Mouse (Mus musculus) liver, adult 2 months (tissue): Measurements from ENCODE around the gene Gm44805. TPM values are rescaled to one million over a fixed set of nuclear protein-coding genes. Genes with fewer than 3 reads are reported as not detected.

Source experiments
- DNase-seq: peaks from one replicate; pipeline ENCODE4 v3.0.0-alpha.2; 2011; ENCODE audit warnings: low read depth, low spot score; ENCODE audit errors: extremely low read depth
- H3K27ac ChIP-seq: fragments of 200-500 bp; replicated peaks from 2 replicates; pipeline ENCODE4 v1.5.1; 2012; ENCODE audit warnings: low read depth, mild to moderate bottlenecking, control low read depth, inconsistent platforms, low read length; ENCODE audit not compliant: insufficient read depth
- H3K27me3 ChIP-seq: fragments of 200-500 bp; 2 replicates; pipeline ENCODE4 v1.6.1; 2012; ENCODE audit warnings: mild to moderate bottlenecking, moderate library complexity, low read length, inconsistent platforms; ENCODE audit not compliant: control insufficient read depth, insufficient read depth
- H3K36me3 ChIP-seq: fragments of 200-500 bp; 2 replicates; pipeline ENCODE4 v1.6.1; 2012; ENCODE audit warnings: low read length, inconsistent platforms; ENCODE audit not compliant: control insufficient read depth, insufficient read depth
- H3K4me1 ChIP-seq: fragments of 200-500 bp; 2 replicates; pipeline ENCODE4 v1.6.1; 2011; ENCODE audit warnings: low read length; ENCODE audit not compliant: control insufficient read depth, insufficient read depth
- H3K4me3 ChIP-seq: fragments of 200-500 bp; 2 replicates; pipeline ENCODE4 v1.5.1; 2011; ENCODE audit warnings: low read depth, mild to moderate bottlenecking, control low read depth, low read length, moderate library complexity; ENCODE audit not compliant: insufficient read depth
- H3K79me2 ChIP-seq: fragments of 200-500 bp; 2 replicates; pipeline ENCODE4 v1.6.1; 2012; ENCODE audit warnings: inconsistent platforms, mild to moderate bottlenecking, low read length, moderate library complexity; ENCODE audit not compliant: control insufficient read depth, insufficient read depth
- H3K9ac ChIP-seq: fragments of 200-500 bp; 2 replicates; pipeline ENCODE4 v1.6.1; 2012; ENCODE audit warnings: low read depth, mild to moderate bottlenecking, control low read depth, inconsistent platforms, low read length
- CTCF ChIP-seq: fragments of 200-500 bp; IDR thresholded peaks from 2 replicates; pipeline ENCODE4 v1.5.1; 2011; ENCODE audit warnings: low read depth, low read length, control low read depth
- POLR2A ChIP-seq: fragments of 200-500 bp; IDR thresholded peaks from 2 replicates; pipeline ENCODE4 v1.6.1; 2011; ENCODE audit warnings: low read length, control low read depth; ENCODE audit not compliant: insufficient read depth; ENCODE audit errors: extremely low read depth
- WGBS: fragments of 180-500 bp; shearing (Covaris S2); methylation state at CpG from one replicate; pipeline ENCODE4 v1.1.7; 2018; 5-methylcytosine and 5-hydroxymethylcytosine counted together
- polyA plus RNA-seq: library from polyadenylated mRNA; depleted of rRNA; stranded (reverse); fragments of >200 nt; gene quantifications from 2 replicates; pipeline ENCODE4 v1.2.3, GENCODE M21; 2012
- total RNA-seq: library from RNA; depleted of rRNA; stranded (reverse); fragments of >200 nt; gene quantifications from 2 replicates; pipeline ENCODE4 v1.2.3, GENCODE M21; 2014

Gm44805 gene
- total and polyA plus RNA-seq, 2 experiments = 38.2 to 86.3 TPM

DNA sequence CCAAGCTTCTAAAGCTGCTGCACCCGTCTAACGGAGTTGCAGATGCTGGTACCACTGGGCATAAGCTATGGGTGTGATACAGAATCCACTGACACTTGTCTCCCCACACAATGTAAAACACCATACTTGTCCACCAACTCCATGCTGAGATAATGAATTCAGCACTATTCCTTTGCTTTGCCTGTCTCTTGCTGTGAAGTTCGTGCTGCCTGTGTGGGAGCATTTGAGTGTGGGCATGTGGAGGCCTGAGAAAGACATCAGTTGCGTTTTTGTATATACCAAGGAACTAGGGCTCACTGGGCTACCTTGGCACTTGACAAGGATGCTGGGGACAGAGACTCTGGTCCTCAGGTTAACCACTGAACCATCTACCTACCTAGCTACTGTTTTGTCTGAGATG lies 40.0 kb downstream of the Gm44805 start:
- no peak for DNase-seq
- no peak overlapping the region for H3K27ac ChIP-seq
- WGBS = 96% methylated on average over 4 of the region's 4 CpGs
- H3K4me1 ChIP-seq = no peaks in the 10 kb centered on the region
- H3K36me3 ChIP-seq = peaks cover 20% of the 10 kb centered on the region
- H3K4me3 ChIP-seq = no peak overlapping the region
- H3K79me2 ChIP-seq = no peaks in the 10 kb centered on the region
- H3K27me3 ChIP-seq = no peaks in the 10 kb centered on the region
- H3K9ac ChIP-seq = no peak overlapping the region
- TF ChIP-seq POLR2A = no peak
- no peak for TF ChIP-seq CTCF

DNA sequence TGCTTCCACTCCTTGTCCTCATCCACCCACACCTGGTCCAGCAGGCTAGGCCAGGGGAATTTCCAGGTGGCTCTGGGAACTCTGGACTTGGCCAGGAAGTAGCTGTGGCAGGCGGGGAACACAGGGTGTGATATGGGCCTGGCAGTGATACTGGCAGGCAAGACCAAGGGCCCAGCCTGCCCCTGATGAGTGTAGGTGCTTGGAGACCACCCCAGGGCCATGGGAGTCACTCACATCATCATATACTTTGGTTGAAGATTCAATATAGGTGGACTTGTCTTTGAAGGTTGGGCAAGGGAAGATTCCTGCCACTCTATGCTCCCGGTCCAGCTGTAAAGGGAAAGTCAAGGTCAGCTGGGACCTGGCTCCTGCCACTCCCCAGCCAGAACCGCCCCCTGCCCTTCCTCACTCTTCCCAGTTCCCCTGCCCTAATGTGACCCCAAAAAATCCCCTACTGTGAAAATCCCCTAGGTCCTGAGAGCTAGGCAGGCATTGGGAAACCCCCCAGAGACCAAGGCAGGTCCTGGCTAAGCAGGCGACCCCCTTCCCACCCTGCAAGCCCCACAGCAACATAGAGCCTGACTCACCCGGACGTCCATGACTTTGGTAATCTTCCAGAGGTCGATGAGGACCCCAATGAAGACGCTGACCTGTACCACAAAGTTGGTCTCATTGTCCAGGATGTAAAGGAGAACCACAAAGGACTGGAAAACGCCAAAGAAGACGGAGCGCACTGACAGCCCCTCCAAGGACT lies 46.0 kb downstream of the Gm44805 start:
- H3K4me1 ChIP-seq = no peaks in the 10 kb centered on the region
- no peak for DNase-seq
- no peaks in the 10 kb centered on the region for H3K79me2 ChIP-seq
- no peak for TF ChIP-seq POLR2A
- no peak for TF ChIP-seq CTCF
- no peaks in the 10 kb centered on the region for H3K27me3 ChIP-seq
- H3K9ac ChIP-seq = no peak overlapping the region
- no peak overlapping the region for H3K27ac ChIP-seq
- no peak overlapping the region for H3K4me3 ChIP-seq
- 78% methylated on average over 11 of the region's 11 CpGs for WGBS
- H3K36me3 ChIP-seq = peaks cover 5% of the 10 kb centered on the region

DNA sequence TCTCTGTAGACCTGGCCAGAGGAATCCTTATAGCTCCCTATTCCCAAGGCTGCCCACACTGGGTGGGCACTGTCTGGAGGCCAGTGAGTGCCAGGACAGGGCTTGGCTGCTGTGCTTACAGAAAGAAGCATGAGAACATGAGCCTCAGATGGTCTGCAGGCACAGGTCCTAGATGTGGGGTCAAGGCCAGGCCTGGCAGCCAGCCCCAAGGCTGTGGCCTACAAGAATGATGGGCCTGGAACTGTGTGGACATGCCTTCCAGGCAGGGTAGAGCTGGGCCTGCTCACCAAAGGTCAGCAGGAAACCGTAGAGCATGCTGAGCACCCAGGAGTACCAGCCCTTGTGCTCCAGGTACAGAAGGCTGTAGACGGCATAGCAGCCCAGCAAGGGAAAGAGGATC lies 46.6 kb downstream of the Gm44805 start:
- Histone ChIP-seq H3K79me2 (no peaks in the 10 kb centered on the region), H3K27ac (no peak overlapping the region), H3K9ac (no peak overlapping the region), H3K4me3 (no peak overlapping the region), H3K27me3 (no peaks in the 10 kb centered on the region), H3K4me1 (no peaks in the 10 kb centered on the region), H3K36me3 (peaks cover 5% of the 10 kb centered on the region)
- no peak for DNase-seq
- TF ChIP-seq POLR2A (no peak), CTCF (no peak)
- 84% methylated on average over 2 of the region's 2 CpGs for WGBS

- DNase-seq = no peak
- Histone ChIP-seq H3K9ac (no peak overlapping the region), H3K27ac (no peak overlapping the region), H3K4me1 (no peaks in the 10 kb centered on the region), H3K36me3 (peaks cover 5% of the 10 kb centered on the region), H3K4me3 (no peak overlapping the region), H3K27me3 (no peaks in the 10 kb centered on the region), H3K79me2 (no peaks in the 10 kb centered on the region)
- 95% methylated on average over 15 of the region's 15 CpGs for WGBS
- no peak for TF ChIP-seq POLR2A
- no peak for TF ChIP-seq CTCF
Observed at GRCm38 (mm10) chr7:19633855-19634254, 47.4 kb downstream of the Gm44805 start.

DNA sequence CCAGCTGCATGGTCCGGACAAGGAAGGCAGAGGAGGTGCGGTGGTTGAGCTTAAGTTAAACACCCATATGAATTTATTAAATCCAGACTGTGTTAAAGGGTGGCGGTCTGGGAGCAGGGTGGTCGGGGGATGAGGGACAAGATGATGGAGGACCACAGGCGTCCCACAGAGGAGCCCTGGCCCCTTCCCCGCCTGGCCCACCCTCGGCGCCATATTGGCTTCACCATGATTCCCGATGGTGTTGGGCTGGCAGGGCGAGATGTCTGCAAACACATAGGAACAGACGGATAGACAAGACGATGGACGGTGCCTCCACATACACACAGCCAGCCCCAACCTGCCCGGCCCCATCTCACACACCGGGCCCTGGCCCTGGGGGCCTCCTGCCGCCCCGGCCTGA lies 48.0 kb downstream of the Gm44805 start:
- 96% methylated on average over 17 of the region's 17 CpGs for WGBS
- no peak overlapping the region for H3K27ac ChIP-seq
- no peak for DNase-seq
- TF ChIP-seq POLR2A = no peak
- no peak for TF ChIP-seq CTCF
- no peaks in the 10 kb centered on the region for H3K4me1 ChIP-seq
- no peak overlapping the region for H3K9ac ChIP-seq
- H3K36me3 ChIP-seq = peaks cover 5% of the 10 kb centered on the region
- no peaks in the 10 kb centered on the region for H3K79me2 ChIP-seq
- no peaks in the 10 kb centered on the region for H3K27me3 ChIP-seq
- H3K4me3 ChIP-seq = no peak overlapping the region

GRCm38 (mm10) chr7:19632720-19633119 lies 48.5 kb downstream of the Gm44805 start:
- Histone ChIP-seq H3K4me3 (no peak overlapping the region), H3K4me1 (no peaks in the 10 kb centered on the region), H3K27ac (no peak overlapping the region), H3K27me3 (no peaks in the 10 kb centered on the region), H3K79me2 (no peaks in the 10 kb centered on the region), H3K9ac (no peak overlapping the region), H3K36me3 (peaks cover 5% of the 10 kb centered on the region)
- TF ChIP-seq CTCF (no peak), POLR2A (no peak)
- no peak for DNase-seq
